Mouse (Mus musculus): ENCODE results near the gene Ccr1.
"Not testable (repeated sequence)": the region's sequence is repeated elsewhere in the genome, so short reads cannot be mapped to it uniquely, and the experiment has no call there.

The Ccr1 gene

GRCm38 (mm10) chr9:123968290-123968912, at the start of gene Ccr1:
Gene Ccr1 (minus strand): TSS chr9:123968692.
- DNase-seq: no peak

GRCm38 (mm10) chr9:124016048-124016447, 47.6 kb upstream of the Ccr1 start:
- no peak for DNase-seq

- DNase-seq: no peak
These were observed 46.6 kb upstream of the Ccr1 start for GRCm38 (mm10) chr9:124014985-124015652.

- no peak for DNase-seq
These were observed 44.8 kb upstream of the Ccr1 start for GRCm38 (mm10) chr9:124013270-124013669.

GRCm38 (mm10) chr9:124012691-124013090, 44.2 kb upstream of the Ccr1 start:
- DNase-seq: no peak

- no peak for DNase-seq
These were observed 31.3 kb upstream of the Ccr1 start for GRCm38 (mm10) chr9:123999784-124000183.

- DNase-seq: no peak
These were observed 29.2 kb upstream of the Ccr1 start for GRCm38 (mm10) chr9:123997719-123998118.

- DNase-seq: no peak
These were observed 22.9 kb upstream of the Ccr1 start for GRCm38 (mm10) chr9:123991312-123991906.

GRCm38 (mm10) chr9:123989671-123990070, 21.2 kb upstream of the Ccr1 start:
- DNase-seq: no peak

GRCm38 (mm10) chr9:123986217-123986616, 17.7 kb upstream of the Ccr1 start:
- DNase-seq: no peak

- no peak for DNase-seq
These were observed 16.5 kb upstream of the Ccr1 start for GRCm38 (mm10) chr9:123984943-123985342.

GRCm38 (mm10) chr9:123982720-123983119, 14.2 kb upstream of the Ccr1 start:
- no peak for DNase-seq

- no peak for DNase-seq
These were observed 13.4 kb upstream of the Ccr1 start for GRCm38 (mm10) chr9:123981909-123982308.

- not testable (repeated sequence) for DNase-seq
These were observed 12.5 kb upstream of the Ccr1 start for GRCm38 (mm10) chr9:123980858-123981475.

- no peak for DNase-seq
These were observed 9.8 kb upstream of the Ccr1 start, which contains the start of gene Ccr1l1 for GRCm38 (mm10) chr9:123978308-123978707. Gene Ccr1l1 (minus strand): TSS chr9:123978408.

- no peak for DNase-seq
These were observed 8.6 kb upstream of the Ccr1 start for GRCm38 (mm10) chr9:123976876-123977663.

GRCm38 (mm10) chr9:123975630-123976029, 7.1 kb upstream of the Ccr1 start:
- no peak for DNase-seq

- not testable (repeated sequence) for DNase-seq
These were observed 1.5 kb downstream of the Ccr1 start for GRCm38 (mm10) chr9:123966858-123967495.

GRCm38 (mm10) chr9:123964776-123965175, 3.7 kb downstream of the Ccr1 start:
- no peak for DNase-seq

- DNase-seq: no peak
These were observed 8.3 kb downstream of the Ccr1 start for GRCm38 (mm10) chr9:123960161-123960560.

GRCm38 (mm10) chr9:123957911-123958413, 10.5 kb downstream of the Ccr1 start:
- DNase-seq: no peak

- no peak for DNase-seq
These were observed 11.6 kb downstream of the Ccr1 start for GRCm38 (mm10) chr9:123956892-123957291.
